Mouse (Mus musculus) ovary, postnatal 14 days (tissue): ENCODE measurements around the gene Mphosph9.
A peak's percentile ranks its signal among the peaks of the same experiment; 100 is the strongest.
"Not testable (repeated sequence)": the region's sequence is repeated elsewhere in the genome, so short reads cannot be mapped to it uniquely, and the experiment has no call there.

Source experiments
- DNase-seq: peaks from one replicate; pipeline ENCODE4 v3.0.0; 2022; ENCODE audit warnings: low spot score

Mphosph9 gene

DNA sequence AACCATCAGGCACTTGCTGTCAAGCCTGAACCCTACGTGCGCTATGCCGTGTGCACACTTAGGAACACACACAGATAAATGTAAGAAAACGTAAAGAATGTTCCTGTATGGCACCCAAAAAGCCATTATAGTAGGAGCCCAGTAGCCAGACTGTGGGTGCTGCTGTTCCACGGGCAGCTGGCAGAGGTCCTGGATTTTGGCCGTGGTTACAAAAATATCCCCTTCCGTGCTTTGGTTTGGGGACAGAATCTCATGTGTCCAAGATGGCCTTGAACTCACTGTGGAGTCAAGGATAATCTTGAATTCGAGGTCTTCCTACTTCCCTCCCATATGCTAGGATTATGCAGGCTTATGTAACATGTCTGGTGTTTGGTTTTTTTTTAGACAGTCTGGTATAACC lies 15.1 kb upstream of the Mphosph9 start:
- DNase-seq = no peak

DNA sequence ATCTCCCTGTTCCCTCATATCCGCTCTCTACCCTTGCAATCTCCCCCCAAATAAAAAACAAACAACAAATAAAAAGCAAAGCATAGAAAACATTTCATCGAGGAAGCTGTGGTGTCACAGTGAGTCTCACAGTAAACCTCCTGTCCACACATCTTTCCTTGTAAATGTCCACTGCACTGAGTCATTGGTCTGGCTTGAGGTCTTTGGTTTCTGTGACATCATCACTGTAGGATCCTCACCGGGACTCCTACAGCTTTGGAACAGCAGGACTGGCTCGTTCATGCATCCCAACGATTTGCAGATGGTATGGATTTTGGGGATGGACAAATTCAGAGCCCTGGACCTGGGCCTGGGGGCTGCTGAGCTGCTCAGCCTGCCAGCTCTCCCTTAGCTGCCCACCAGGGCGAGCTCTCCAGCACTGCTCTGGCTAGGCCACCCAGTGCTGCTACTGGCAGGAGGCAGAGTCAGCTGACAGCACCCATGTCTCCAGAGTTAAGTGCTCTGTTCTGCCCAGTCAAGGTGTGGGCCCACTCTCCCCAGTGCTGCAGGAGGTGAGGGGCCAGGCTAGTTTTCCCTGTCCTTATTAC lies 14.1 kb upstream of the Mphosph9 start:
- not testable (repeated sequence) for DNase-seq

DNA sequence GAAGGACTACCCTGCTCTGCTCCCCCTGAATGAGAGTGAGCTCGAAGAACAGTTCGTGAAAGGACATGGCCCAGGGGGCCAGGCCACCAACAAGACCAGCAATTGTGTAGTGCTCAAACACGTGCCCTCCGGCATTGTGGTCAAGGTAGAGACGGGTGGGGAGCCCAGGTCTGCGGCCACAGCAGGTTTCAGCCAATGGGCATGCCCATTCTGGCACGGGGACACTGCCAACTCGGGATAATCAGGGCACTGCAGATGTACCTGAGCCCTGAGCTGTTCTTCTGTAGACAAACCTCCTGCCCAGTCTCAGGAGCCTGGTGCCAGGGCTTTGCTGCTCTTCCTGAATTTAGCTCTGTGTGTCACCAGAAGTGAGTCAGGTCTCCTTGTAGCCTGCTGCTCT lies 11.0 kb upstream of the Mphosph9 start:
- no peak for DNase-seq

DNA sequence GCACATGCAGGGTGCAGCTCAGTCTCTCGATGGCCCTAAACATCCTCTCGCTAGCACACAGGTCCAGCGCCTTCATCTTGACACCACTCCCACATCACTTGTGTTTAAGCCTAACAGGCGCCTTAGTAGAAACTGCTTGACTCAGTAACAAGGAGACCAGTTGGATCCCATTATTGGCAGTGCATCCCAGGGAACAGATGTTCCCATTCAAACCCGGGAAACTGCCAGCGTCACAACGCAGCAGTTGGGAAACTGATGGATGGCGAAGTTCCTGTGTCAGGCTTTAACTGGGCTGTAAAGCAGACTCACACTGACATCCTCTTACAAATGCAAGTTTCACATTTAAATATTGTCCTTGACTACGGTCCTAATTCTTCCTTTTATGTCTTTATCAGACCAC lies 10.1 kb upstream of the Mphosph9 start:
- no peak for DNase-seq

DNA sequence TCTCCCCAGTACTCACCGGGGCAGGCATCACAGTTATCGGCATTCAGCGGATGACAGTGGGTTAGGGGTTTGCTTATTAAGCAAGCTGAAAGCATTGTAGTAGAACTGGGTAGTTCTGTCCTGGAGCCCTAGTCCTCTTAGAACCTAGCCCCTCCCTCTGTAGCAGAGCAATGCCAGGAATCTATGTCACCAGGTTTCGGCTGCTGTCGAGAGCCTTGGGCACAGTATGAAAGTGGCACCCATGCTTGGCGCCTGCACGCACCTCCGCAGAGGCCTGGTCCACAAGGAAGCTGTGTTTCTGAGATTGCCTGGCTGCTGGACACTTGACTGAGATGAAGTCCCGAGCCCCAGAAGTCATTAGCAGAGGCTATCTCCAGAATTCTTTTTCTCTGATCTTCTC lies 9.3 kb upstream of the Mphosph9 start:
- no peak for DNase-seq

DNA sequence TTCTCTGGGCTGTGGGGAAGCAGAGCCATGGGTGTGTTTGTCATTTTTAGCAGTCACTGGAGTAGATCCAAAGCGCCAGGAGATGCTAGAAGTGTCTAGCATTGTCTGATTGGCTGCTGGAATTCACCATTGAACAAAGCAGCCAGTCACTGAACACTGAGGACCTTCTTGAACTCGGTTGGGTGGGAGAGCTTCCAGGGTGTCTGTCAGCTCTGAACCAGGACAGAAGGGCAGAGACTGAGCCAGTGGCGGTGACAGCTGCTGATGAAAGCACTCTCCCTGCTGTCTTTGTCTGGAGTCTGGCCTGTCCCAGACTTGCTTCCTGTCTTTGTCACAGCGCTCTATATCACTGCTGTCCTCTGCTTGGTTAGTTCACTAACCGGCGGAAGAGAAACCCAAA lies 6.6 kb upstream of the Mphosph9 start:
- no peak for DNase-seq

DNA sequence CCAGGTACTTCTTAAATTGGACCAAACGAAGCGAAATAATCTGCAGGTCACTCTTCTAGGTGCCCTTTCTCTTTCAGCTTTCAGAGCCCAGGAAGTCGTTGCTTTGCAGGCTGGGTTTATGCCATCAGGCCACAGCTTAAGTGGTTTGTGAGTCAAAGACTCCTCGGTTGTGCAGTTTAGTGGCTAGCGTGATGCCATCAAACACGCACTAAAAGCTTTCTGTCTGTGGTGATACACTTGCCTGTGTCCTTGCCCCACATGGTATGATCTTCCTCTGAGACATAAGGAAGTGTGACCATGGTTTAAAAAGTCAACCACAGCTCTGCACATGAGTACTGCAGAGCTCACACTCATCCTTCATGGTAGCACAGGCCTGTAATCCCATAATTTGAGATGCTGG lies 2.3 kb upstream of the Mphosph9 start:
- DNase-seq = no peak

DNA sequence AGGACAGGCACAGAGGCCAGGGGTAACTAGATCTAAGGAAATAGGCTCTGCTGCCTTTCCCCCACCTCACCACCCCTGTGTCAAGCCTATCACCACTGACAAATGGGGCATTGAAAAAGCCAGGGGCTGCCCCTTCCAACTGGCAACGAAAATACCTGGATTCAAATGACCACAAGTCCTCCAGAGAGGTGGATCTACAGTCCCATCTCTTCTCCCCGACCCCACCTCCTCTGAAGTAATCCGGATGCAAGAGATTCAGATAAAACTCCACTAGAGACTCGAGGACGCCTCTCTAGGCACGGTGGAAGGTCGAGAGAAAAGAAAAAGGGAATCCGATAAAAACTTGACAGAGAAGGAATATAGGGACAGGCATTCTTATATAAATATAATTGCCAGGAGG lies 943 bp downstream of the Mphosph9 start:
- no peak for DNase-seq

DNA sequence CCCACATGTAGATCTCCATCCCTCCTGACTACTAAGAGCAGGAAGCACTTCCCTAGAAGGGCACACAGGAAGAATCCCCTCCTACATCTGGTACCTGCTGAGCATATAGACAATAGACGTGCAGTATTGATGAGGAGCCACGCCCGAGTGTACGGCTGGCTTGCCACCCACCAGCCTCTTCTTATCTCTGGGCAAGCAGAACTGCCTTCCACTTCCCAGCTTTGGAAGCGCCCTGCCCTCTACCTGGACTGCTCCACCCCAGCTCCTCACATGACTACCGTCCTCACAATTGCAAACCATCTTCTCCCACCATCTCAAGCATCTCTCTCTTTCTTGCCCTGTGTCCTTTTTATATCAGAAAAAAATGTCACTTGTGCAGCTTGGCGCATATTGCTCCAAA lies 10.1 kb downstream of the Mphosph9 start:
- DNase-seq = no peak

DNA sequence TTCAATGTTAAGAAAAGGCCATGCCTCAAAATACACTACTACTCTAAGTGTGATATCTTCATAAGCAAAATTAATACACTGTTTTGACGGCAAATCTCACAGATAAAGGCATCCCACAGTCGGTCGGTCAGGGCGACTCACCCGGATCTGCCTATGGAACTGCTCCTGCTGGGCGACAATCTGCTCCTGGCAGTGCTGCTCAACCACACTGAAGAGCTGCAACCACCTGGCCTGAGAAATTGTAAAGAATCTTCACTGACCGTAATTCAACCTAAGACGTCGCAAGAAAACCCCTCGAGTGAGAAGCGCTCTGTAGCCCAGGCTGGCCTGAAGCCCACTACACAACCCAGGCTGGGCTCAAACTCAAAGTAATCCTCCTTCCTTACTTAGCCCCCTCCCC lies 11.8 kb downstream of the Mphosph9 start:
- no peak for DNase-seq

DNA sequence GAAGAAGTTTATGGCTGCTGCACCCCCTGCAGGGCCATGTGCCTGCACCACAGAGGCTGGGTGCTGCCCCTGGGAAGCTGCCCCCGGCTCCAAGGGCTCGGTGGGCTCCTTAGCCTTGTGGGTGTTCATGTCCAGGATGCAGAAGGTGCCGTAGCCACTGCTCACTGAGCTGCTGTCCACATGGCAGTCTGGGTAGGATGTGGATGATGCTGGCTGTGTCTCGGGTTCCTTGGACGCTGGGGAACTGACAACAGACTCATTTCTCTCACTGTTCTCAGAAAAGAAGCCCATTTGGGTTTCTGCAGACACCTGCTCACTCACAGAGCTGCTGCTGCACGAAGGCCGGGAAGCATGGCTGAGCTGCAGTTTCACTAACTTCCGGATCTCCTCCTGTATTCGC lies 12.3 kb downstream of the Mphosph9 start:
- no peak for DNase-seq

DNA sequence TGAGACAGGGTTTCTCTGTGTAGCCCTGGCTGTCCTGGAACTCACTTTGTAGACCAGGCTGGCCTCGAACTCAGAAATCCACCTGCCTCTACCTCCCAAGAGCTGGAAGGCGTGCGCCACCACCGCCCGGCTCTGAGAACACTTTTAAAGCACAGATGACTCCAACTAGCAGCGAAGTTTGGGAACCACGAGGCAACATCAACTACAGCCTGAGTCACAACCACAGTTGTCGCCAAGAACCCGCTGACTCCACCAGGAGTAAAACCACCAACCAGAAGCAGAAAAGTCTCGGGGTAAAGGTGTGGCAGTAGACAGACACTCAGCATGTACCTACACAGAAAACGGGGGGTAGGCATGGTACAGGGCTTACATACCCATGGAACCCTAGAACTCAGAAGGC lies 17.7 kb downstream of the Mphosph9 start:
- DNase-seq = no peak

DNA sequence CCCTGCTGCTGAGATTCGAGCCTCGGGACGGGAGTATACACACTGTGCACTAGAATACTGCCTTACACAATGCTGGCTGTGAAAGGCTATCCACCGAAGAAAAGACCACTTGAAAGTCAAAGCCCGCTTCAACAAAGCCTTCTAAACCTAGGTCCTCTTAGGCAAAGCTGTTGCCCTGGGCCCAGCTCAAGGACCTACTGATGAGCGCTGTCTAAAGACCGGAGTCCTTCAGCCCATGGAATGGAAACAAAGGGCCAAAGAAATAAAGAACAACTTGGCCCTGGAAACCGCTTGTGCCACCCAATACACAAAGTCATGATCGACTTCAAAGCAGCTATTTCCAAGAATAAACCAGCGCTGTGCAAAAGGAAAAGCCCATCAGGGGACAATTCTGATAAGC lies 18.6 kb downstream of the Mphosph9 start:
- DNase-seq = no peak

DNA sequence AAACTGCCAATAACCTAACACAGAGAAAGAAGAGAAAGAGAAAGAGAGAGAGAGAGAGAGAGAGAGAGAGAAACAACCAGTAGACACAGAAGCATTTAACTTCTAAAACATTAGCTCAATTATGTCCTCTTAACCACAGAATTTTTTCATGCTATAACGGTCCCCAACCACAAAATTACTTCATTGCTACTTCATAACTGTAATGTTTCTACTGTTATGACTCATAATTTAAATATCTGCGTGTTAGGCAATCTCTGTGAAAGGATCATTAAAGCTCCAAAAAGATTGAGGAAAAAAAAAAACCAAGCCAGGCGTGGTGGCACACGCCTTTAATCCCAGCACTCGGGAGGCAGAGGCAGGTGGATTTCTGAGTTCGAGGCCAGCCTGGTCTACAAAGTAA lies 24.9 kb downstream of the Mphosph9 start:
- not testable (repeated sequence) for DNase-seq

DNA sequence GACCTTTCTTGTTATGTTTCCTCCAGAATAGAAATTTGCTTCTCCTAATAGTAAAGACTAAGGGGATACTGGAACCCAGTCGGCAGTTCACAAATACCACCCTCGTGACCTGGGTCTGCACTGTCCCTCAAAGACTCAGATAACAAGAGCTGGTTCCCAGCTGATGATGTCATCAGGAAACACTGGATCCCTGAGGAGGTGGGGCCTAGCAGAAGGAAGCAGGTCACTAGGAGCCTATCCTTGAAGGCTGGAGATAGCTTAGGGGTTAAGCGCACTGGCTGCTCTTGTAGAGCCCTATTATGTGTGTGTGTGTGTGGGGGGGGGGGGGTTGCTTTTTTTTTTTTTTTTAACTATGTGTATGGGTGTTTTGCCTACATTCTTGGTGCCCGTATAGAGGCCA lies 27.6 kb downstream of the Mphosph9 start:
- DNase-seq = no peak

DNA sequence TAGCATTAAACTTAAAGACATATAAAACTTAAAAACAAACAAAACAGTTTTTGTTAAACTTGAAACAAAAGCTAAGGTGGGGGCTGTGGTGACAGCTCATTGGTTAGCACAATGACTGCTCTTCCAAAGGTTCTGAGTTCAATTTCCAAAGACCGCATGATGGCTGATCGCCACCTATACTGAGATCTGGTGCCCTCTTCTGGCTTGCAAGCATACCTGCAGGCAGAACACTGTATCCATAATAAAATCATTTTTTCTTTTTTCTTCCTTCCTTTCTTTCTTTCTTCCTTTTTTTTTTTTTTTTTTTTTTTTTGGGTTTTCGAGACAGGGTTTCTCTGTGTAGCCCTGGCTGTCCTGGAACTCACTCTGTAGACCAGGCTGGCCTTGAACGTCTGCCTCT lies 28.5 kb downstream of the Mphosph9 start:
- peak; percentile 15 for DNase-seq

DNA sequence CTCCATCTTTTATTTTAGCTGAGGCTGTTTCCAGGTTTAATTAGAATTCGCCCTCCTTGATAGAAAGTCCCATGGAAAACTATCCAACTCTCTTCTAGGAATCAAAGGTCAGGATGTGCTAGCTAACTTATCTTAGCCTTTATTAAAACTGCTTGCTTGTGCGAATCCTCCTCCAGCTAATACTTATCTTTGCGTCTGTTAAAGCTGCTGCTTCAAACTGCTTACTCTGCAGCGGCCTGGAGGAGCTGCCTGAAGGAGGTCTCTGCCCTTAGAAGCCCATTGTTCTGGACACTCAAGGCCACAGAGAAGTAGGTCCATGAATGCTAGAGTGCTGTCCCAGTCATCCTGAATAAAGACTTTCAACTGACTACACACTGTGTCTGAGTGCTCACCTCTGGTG lies 31.3 kb downstream of the Mphosph9 start:
- no peak for DNase-seq

DNA sequence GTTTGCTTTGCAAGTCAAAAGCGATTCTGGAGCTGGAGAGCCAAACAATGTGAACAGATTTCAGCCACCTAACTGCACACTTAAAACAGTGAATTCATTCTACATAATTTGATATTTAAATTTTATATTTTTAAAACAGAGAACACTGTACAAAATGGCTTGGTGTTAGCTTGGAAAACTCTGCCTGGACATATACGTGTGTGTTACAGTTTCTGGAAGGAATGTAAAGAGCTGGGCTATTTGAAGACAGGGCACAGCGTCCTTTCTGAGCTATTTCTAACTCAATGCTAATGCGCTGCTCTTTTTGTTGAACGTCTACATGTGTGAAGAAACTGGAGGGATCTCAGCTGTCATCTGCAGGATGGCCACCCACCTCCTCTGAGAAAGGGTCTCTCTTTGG lies 33.8 kb downstream of the Mphosph9 start:
- no peak for DNase-seq

DNA sequence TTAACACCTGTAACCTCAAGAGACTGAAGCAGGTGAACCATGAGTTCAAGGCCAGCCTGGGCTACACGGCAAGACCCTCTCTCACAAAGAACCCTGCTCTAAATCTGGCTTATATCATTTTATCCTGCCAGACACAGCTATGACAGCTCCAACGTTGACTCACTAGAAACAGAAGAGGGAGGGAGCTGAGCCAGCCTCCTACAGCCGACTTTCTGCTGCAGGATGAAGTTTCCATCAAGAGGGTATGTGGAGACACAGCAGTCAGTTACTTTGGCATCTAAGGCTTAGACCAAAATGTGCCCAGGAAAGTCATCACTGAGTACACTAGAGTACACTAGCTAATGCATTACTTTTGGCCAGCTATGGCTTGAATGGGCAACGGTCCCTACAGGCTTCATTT lies 37.6 kb downstream of the Mphosph9 start:
- no peak for DNase-seq

DNA sequence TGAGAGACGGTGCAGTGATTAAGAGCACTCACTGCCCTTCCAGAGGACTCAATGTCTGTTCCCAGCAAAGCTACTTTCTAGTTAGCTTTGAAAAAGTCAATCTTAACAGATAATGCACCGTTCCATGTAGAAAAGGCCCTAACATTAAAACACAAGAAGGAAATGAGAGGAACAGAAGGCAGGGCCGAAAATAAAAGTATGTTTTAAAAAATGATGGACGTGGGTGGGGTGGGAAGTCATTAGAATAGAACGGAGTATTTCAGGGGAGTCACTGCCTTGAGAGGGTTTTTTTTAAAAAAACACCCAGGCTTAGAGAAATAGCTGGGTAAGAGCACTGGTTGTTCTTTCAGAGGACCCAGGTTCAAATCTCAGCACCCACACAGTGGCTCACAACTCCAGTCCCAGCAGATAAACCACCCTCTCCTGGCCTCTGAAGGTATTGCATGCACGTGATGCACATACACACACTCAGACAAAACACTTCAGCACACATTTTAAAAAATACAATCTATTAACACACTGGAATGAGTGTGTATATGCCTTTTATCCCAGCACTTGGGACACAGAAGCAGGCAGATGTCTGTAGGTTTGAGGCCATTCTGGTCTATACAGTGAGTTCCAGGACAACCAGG lies 40.0 kb downstream of the Mphosph9 start:
- DNase-seq = no peak

DNA sequence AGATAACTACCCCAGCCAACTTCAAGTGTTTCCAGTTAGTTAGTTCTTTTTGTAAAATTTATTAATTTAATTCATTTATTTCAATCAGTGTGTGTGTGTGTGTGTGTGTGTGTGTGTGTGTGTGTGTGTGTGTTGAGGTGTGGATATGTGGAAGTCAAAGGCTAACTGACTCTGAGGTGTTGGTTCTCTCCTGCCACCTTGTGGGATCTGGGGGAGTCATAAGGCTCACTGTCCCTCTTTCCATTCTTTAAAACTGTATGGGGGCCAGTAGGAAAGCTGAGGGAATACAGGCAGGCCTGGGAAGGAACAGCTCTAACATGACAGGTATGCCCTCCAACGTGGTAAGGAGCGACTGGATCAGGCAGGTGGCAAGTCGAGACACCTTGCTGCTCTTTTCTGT lies 43.4 kb downstream of the Mphosph9 start:
- DNase-seq = no peak

DNA sequence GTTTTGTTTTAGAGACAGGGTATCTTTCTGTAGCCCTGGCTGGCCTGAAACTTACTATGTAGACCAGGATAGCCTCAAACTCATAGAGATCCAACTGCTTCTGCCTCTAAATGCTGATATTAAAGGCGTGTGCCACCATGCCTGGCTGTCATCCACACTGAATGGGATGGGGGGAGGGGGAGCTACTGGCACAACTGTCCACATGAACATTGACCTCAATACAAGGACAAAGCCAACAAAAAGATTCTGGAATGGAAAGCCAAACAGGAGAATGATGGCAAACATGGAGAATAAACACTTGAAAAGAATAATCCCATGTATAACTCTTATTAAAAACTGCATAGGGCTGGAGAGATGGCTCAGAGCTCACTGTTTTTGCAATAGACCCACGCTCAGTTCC lies 44.9 kb downstream of the Mphosph9 start:
- no peak for DNase-seq

DNA sequence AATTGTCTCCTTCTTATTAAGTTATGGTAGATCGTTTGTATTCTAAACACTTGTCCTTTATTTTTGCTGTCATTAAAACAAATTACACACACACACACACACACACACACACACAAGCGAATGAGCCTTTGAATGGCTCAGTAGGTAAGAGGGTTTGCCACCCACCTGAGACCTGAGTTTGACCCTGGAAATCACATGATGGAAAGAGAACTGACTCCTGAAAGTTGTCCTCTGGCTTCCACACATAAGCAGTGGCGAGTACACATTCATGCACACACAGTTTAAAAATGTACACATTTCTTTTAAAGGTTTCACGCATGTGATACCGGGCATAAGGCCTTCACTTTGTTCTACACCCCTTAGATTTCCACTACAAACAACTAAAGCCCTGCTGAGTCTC lies 57.5 kb downstream of the Mphosph9 start:
- DNase-seq = no peak

DNA sequence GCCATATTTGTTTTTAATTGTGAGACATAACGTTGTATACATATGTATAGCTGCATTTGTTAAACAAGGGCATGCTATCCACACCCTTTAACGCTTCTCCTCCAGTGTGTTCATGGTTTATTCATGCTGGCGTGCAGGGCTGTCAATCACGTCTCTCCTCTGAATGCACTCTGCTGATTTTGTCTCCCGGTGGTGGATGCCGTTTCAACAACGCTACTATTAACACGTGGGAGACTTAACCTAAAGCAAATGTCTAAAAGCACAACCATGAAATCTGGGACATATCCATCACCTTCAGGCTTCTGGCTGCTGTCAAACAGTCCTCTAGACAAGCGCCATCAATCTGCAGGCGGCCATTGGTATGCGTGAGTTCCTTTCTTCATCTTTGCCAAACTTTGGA lies 58.1 kb downstream of the Mphosph9 start:
- no peak for DNase-seq

DNA sequence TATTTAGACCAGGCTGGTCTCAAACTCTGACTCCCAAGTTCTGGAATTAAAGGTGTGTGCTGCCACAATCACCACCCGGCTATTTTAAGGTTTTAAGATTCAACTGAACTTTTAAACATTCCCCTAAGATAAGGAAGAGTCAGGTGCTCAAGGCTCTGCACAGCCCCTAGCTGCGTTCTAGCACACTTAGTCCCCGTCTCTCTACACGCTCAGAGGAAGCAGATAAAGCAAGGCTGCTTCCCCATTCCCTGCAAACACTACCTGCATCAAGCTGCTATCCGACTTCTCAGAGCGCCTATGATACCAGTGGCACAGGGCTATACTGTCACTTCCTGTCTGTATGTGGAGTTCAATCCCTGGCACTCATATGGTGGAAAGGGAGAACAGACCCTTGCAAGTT lies 60.1 kb downstream of the Mphosph9 start:
- DNase-seq = no peak
